Comparison of ENCODE assay signal across 20 mouse cellular contexts in the genomic region with DNA sequence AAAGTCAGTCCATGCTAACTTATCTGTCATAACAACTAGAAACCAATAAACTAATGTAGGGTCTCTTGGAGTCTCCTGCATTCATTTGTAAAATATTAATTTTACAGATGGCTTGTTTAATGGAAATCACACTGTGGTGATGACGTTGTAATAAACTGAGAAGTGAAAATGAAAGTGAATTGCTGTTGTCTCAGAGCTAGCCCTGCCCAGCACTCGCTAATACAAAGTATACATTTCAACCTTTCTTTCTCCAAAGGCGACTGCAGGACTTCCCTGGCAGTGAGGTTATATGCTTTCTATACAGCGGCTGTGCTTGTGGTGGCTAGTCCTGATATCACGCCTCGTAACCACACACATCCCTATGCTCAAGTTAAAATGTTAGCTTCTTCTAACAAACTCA. TPM values are rescaled to one million over a fixed set of nuclear protein-coding genes. Genes with fewer than 3 reads are reported as not detected.
A peak's percentile ranks its signal among the peaks of the same experiment; 100 is the strongest.
DNase-seq lines count a peak whose midpoint lies in the region; ATAC-seq and TF ChIP-seq lines count a peak whose summit lies in the region.
"Had no signal": no experiment of that assay in that cellular context is flagged by ENCODE, and none has a peak within 500 bp of the region (broad histone marks: within the 10 kb centered on the region; RNA-seq: fewer than 3 reads in every experiment).

No protein-coding gene starts in this region.

- no peak overlapping the region for H3K4me2 ChIP-seq in lung, postnatal 0 days (replicated peaks; ENCODE audit: low read depth, low read length)
- H3K4me2 ChIP-seq: embryonic facial prominence, embryonic 15.5 days; forebrain, embryonic 13.5 days; heart, embryonic 15.5 days; hindbrain, embryonic 13.5 days; lung, embryonic 14.5 days; neural tube, embryonic 15.5 days had no signal

- WGBS in lung, adult 2 months, result 39% methylated on average over 6 of the region's 6 CpGs
- 69% methylated on average over 6 of the region's 6 CpGs for whole genome bisulfite sequencing in lung, postnatal 0 days

- TF ChIP-seq CTCF in lung, adult 2 months (IDR thresholded peaks at IDR 0.05; ENCODE audit: insufficient read depth, low read length), result no peak
- no peak for TF ChIP-seq CTCF in lung, postnatal 0 days (IDR thresholded peaks at IDR 0.05)

- peak overlapping the region; percentile 42 for H3K4me3 ChIP-seq in lung, adult 2 months (replicated peaks; ENCODE audit: extremely low read depth, low read depth, low read length)
- no peak overlapping the region for H3K4me3 ChIP-seq in lung, postnatal 0 days (ENCODE audit: low read depth, low read length)
- no peak overlapping the region for H3K4me3 ChIP-seq in brown adipose tissue, adult 24 weeks (ENCODE audit: insufficient read depth, low read depth, low read length)
- H3K4me3 ChIP-seq: embryonic facial prominence, embryonic 15.5 days; forebrain, embryonic 13.5 days; heart, embryonic 15.5 days; hindbrain, embryonic 13.5 days; midbrain, embryonic 10.5 days; neural tube, embryonic 15.5 days had no signal

- H3K36me3 ChIP-seq in lung, postnatal 0 days (ENCODE audit: insufficient read depth, low read length), result peaks cover 17% of the 10 kb centered on the region; the same call in 1 of the 2 replicates

- intact Hi-C loops in left cerebral cortex, postnatal 10 days (cut with DNase I), result no loop called here

- no peak for DNase-seq in lung, adult 2 months
- DNase-seq in lung, postnatal 0 days (ENCODE audit: low spot score), result no peak
- DNase-seq in frontal cortex, postnatal 10 days (ENCODE audit: low spot score in 2 of 2), result no peak
- no peak for DNase-seq in left cerebral cortex, postnatal 10 days (ENCODE audit: extremely low spot score in 1 of 2, low spot score in 2 of 2)
- DNase-seq in thymus, postnatal 0 days (ENCODE audit: low spot score), result no peak
- no peak for DNase-seq in cerebellum, postnatal 4 days (ENCODE audit: low spot score in 2 of 2)
- DNase-seq: adrenal gland, postnatal 36 days; heart, adult 11 months; kidney, adult 18-20 months; lung, embryonic 14.5 days; retina, postnatal 1 day; thymus, postnatal 4 days had no signal

- ATAC-seq in lung, postnatal 0 days, result no peak
- peak; percentile 82 for ATAC-seq in megakaryocyte, adult 5-6 weeks (ENCODE audit: poor library complexity, severe bottlenecking)
- ATAC-seq: forebrain, embryonic 13.5 days had no signal

- H3K9ac ChIP-seq in lung, postnatal 0 days (replicated peaks; ENCODE audit: low read depth), result no peak overlapping the region
- H3K9ac ChIP-seq: embryonic facial prominence, embryonic 15.5 days; forebrain, embryonic 13.5 days; heart, embryonic 15.5 days; hindbrain, embryonic 13.5 days; lung, embryonic 14.5 days; neural tube, embryonic 15.5 days had no signal

- no peaks in the 10 kb centered on the region for H3K27me3 ChIP-seq in lung, postnatal 0 days (replicated peaks; ENCODE audit: insufficient read depth, low read length)
- H3K27me3 ChIP-seq: embryonic facial prominence, embryonic 15.5 days; forebrain, embryonic 13.5 days; heart, embryonic 15.5 days; hindbrain, embryonic 13.5 days; neural tube, embryonic 15.5 days had no signal

- H3K4me1 ChIP-seq in lung, adult 2 months (ENCODE audit: control insufficient read depth, insufficient read depth, low read length), result 0 out of 2 replicates have a peak, but pooled peaks cover 1% of the 10 kb centered on the region
- H3K4me1 ChIP-seq in lung, postnatal 0 days (ENCODE audit: insufficient read depth, low read depth, low read length), result no peaks in the 10 kb centered on the region
- peaks cover 2% of the 10 kb centered on the region for H3K4me1 ChIP-seq in brown adipose tissue, adult 24 weeks (ENCODE audit: control insufficient read depth, insufficient read depth, insufficient read length, low read length)
- H3K4me1 ChIP-seq: embryonic facial prominence, embryonic 15.5 days; forebrain, embryonic 13.5 days; heart, embryonic 15.5 days; hindbrain, embryonic 13.5 days; neural tube, embryonic 15.5 days had no signal

- TF ChIP-seq EP300 in lung, postnatal 0 days (IDR thresholded peaks at IDR 0.05), result no peak

- no peak for TF ChIP-seq POLR2A in lung, adult 2 months (IDR thresholded peaks at IDR 0.05; ENCODE audit: borderline replicate concordance, extremely low read depth, low read depth, low read length)

- H3K27ac ChIP-seq in lung, postnatal 0 days (ENCODE audit: low read length), result no peak overlapping the region
- H3K27ac ChIP-seq in brown adipose tissue, adult 24 weeks (replicated peaks; ENCODE audit: low read depth, low read length), result peak overlapping the region; percentile 41
- H3K27ac ChIP-seq: embryonic facial prominence, embryonic 15.5 days; forebrain, embryonic 13.5 days; heart, embryonic 15.5 days; hindbrain, embryonic 13.5 days; midbrain, embryonic 10.5 days; neural tube, embryonic 15.5 days had no signal

- no peaks in the 10 kb centered on the region for H3K9me3 ChIP-seq in lung, postnatal 0 days (ENCODE audit: low read length)
- H3K9me3 ChIP-seq: embryonic facial prominence, embryonic 15.5 days; forebrain, embryonic 13.5 days; heart, embryonic 15.5 days; hindbrain, embryonic 13.5 days; midbrain, embryonic 10.5 days; neural tube, embryonic 15.5 days had no signal

RNA-seq across cellular contexts. Expression of gene Sh3glb1, which starts 16.2 kb away (rescaled TPM):
- 26.2 and 26.5 TPM in 2 replicates for polyA plus RNA-seq in lung, adult 2 months (2012; rRNA removed)
- polyA plus RNA-seq in lung, postnatal 0 days (2015; fragmentation: Nextera tagmentation; extraction: Ambion mirVana), result 173 and 175 TPM in 2 replicates
- 539 and 866 TPM in 2 replicates for polyA plus RNA-seq in brown adipose tissue, adult 24 weeks (2012; ENCODE audit: insufficient read depth, insufficient read length, missing spikeins)
- total RNA-seq in megakaryocyte, adult 5-6 weeks (2015), result 255 and 267 TPM in 2 replicates
- 110 TPM in 2 replicates for total RNA-seq in megakaryocyte, adult 5-6 weeks (2017)
- 100 to 1,000 TPM; 107 to 113 TPM for total RNA-seq in left cerebral cortex, postnatal 10 days (2021)
- polyA plus RNA-seq in thymus, postnatal 0 days (2015; fragmentation: Nextera tagmentation; extraction: Ambion mirVana), result 158 and 162 TPM in 2 replicates

RNA-seq across cellular contexts. Expression of gene Clca3a1, which starts 56.8 kb away (rescaled TPM):
- 0.63 and 0.80 TPM in 2 replicates for polyA plus RNA-seq in lung, adult 2 months (2012; rRNA removed)
- 8.9 and 9.9 TPM in 2 replicates for polyA plus RNA-seq in lung, postnatal 0 days (2015; fragmentation: Nextera tagmentation; extraction: Ambion mirVana)
- not detected in 2 replicates for polyA plus RNA-seq in brown adipose tissue, adult 24 weeks (2012; ENCODE audit: insufficient read depth, insufficient read length, missing spikeins)
- total RNA-seq in megakaryocyte, adult 5-6 weeks (2015), result 0.04 and 0.57 TPM in 2 replicates
- total RNA-seq in megakaryocyte, adult 5-6 weeks (2017), result 0.04 TPM in 1 of 2 replicates, not detected in the other
- total RNA-seq in left cerebral cortex, postnatal 10 days (2021), result under 1 TPM; 0.67 to 0.88 TPM
- polyA plus RNA-seq in thymus, postnatal 0 days (2015; fragmentation: Nextera tagmentation; extraction: Ambion mirVana), result 0.65 and 0.68 TPM in 2 replicates
- polyA plus RNA-seq: midbrain, embryonic 10.5 days had no signal
